Mouse (Mus musculus): ENCODE measurements around the gene Dnal1.

Gene Dnal1

GRCm38 (mm10) chr12:84128576-84128975 lies 14.4 kb downstream of the Dnal1 start:
- DNase-seq (ENCODE audit: low spot score): no peak

- no peak for DNase-seq (ENCODE audit: low spot score)
These were observed 15.8 kb downstream of the Dnal1 start for GRCm38 (mm10) chr12:84129931-84130330.

- no peak for DNase-seq (ENCODE audit: low spot score)
These were observed 18.1 kb downstream of the Dnal1 start for GRCm38 (mm10) chr12:84132265-84132664.

- DNase-seq (ENCODE audit: low spot score): no peak
These were observed 23.0 kb downstream of the Dnal1 start for GRCm38 (mm10) chr12:84137131-84137530.

GRCm38 (mm10) chr12:84140135-84140534 lies 26.0 kb downstream of the Dnal1 start:
- DNase-seq (ENCODE audit: low spot score): no peak

- no peak for DNase-seq (ENCODE audit: low spot score)
These were observed 27.1 kb downstream of the Dnal1 start for GRCm38 (mm10) chr12:84141271-84141670.

- DNase-seq (ENCODE audit: low spot score): no peak
These were observed 28.3 kb downstream of the Dnal1 start for GRCm38 (mm10) chr12:84142281-84143050.

- peak; percentile 79 for DNase-seq (ENCODE audit: low spot score)
These were observed 33.9 kb downstream of the Dnal1 start, which contains the start of gene Pnma1 for GRCm38 (mm10) chr12:84147954-84148621. Gene Pnma1 (minus strand): TSS chr12:84148489.

- DNase-seq (ENCODE audit: low spot score): no peak
These were observed 34.5 kb downstream of the Dnal1 start for GRCm38 (mm10) chr12:84148622-84149012.

- DNase-seq (ENCODE audit: low spot score): no peak
These were observed 35.8 kb downstream of the Dnal1 start for GRCm38 (mm10) chr12:84149971-84150370.

GRCm38 (mm10) chr12:84150976-84151375 lies 36.8 kb downstream of the Dnal1 start:
- no peak for DNase-seq (ENCODE audit: low spot score)

GRCm38 (mm10) chr12:84151911-84152310 lies 37.7 kb downstream of the Dnal1 start:
- no peak for DNase-seq (ENCODE audit: low spot score)

- no peak for DNase-seq (ENCODE audit: low spot score)
These were observed 38.4 kb downstream of the Dnal1 start for GRCm38 (mm10) chr12:84152352-84153190.

- no peak for DNase-seq (ENCODE audit: low spot score)
These were observed 39.2 kb downstream of the Dnal1 start for GRCm38 (mm10) chr12:84153414-84153813.

- DNase-seq (ENCODE audit: low spot score): peak; percentile 72
These were observed 40.8 kb downstream of the Dnal1 start for GRCm38 (mm10) chr12:84154786-84155522.

- no peak for DNase-seq (ENCODE audit: low spot score)
These were observed 41.3 kb downstream of the Dnal1 start for GRCm38 (mm10) chr12:84155523-84155871.

GRCm38 (mm10) chr12:84156210-84156609 lies 42.0 kb downstream of the Dnal1 start:
- no peak for DNase-seq (ENCODE audit: low spot score)

GRCm38 (mm10) chr12:84158156-84158555 lies 44.0 kb downstream of the Dnal1 start:
- no peak for DNase-seq (ENCODE audit: low spot score)

GRCm38 (mm10) chr12:84160491-84160890 lies 46.3 kb downstream of the Dnal1 start:
- DNase-seq (ENCODE audit: low spot score): no peak

- no peak for DNase-seq (ENCODE audit: low spot score)
These were observed 47.0 kb downstream of the Dnal1 start for GRCm38 (mm10) chr12:84161116-84161515.

- DNase-seq (ENCODE audit: low spot score): no peak
These were observed 47.7 kb downstream of the Dnal1 start for GRCm38 (mm10) chr12:84161616-84162433.

All from testis, postnatal 14 days (tissue).